Mouse (Mus musculus) limb, embryonic 15.5 days (tissue): Measurements from ENCODE around the gene 9930022D16Rik. TPM values are rescaled to one million over a fixed set of nuclear protein-coding genes. Genes with fewer than 3 reads are reported as not detected.

Source experiments
- ATAC-seq: fragments of 200-750 bp; cut with Nextera tagmentation; 2 replicates; pipeline ENCODE4 v1.8.0; 2017; ENCODE audit warnings: low read depth, moderate TSS enrichment; ENCODE audit not compliant: insufficient number of reproducible peaks, low FRiP score, low TSS enrichment
- H3K27ac ChIP-seq: fragments of 300-500 bp; sonication (generic); 2 replicates; pipeline ENCODE4 v1.5.1; 2015; ENCODE audit warnings: moderate library complexity, mild to moderate bottlenecking, inconsistent platforms
- H3K27me3 ChIP-seq: fragments of 300-500 bp; sonication (generic); 2 replicates; pipeline ENCODE4 v1.6.1; 2015; ENCODE audit warnings: inconsistent platforms
- H3K36me3 ChIP-seq: fragments of 300-500 bp; sonication (generic); 2 replicates; pipeline ENCODE4 v1.6.1; 2015; ENCODE audit warnings: inconsistent platforms
- H3K4me1 ChIP-seq: fragments of 300-500 bp; sonication (generic); 2 replicates; pipeline ENCODE4 v1.6.1; 2015; ENCODE audit warnings: inconsistent platforms
- H3K4me2 ChIP-seq: fragments of 300-500 bp; sonication (generic); 2 replicates; pipeline ENCODE4 v1.6.1; 2015; ENCODE audit warnings: mild to moderate bottlenecking, inconsistent platforms
- H3K4me3 ChIP-seq: fragments of 300-500 bp; sonication (generic); 2 replicates; pipeline ENCODE4 v1.5.1; 2015; ENCODE audit warnings: mild to moderate bottlenecking, inconsistent platforms
- H3K9ac ChIP-seq: fragments of 300-500 bp; sonication (generic); 2 replicates; pipeline ENCODE4 v1.6.1; 2015; ENCODE audit warnings: inconsistent platforms
- H3K9me3 ChIP-seq: fragments of 300-500 bp; sonication (generic); 2 replicates; pipeline ENCODE4 v1.6.1; 2016; ENCODE audit warnings: inconsistent platforms
- WGBS: fragments of 180-500 bp; shearing (Covaris S2); methylation state at CpG from one replicate; pipeline ENCODE4 v1.1.7; 2015; 5-methylcytosine and 5-hydroxymethylcytosine counted together
- microRNA-seq: library from miRNA; unstranded; fragments of <30 nt; microRNA quantifications from one replicate; pipeline ENCODE4, GENCODE M21; 2016
- polyA plus RNA-seq: library from polyadenylated mRNA; unstranded; fragments of >200 nt; fragmentation: Nextera tagmentation; extraction: Ambion mirVana; gene quantifications from 2 replicates; pipeline ENCODE4 v1.2.1, GENCODE M21; 2015

Gene 9930022D16Rik
- polyA plus RNA-seq, 1 experiment from 2014 or later: not detected

GRCm38 (mm10) chr11:109460586-109460985 is 46.9 kb downstream of the 9930022D16Rik start:
- Histone ChIP-seq H3K4me1 (no peaks in the 10 kb centered on the region), H3K9me3 (no peaks in the 10 kb centered on the region), H3K36me3 (no peaks in the 10 kb centered on the region), H3K27ac (no peak overlapping the region), H3K9ac (no peak overlapping the region), H3K27me3 (no peaks in the 10 kb centered on the region), H3K4me2 (no peak overlapping the region), H3K4me3 (no peak overlapping the region)
- no peak for ATAC-seq
- 79% methylated on average over 5 of the region's 5 CpGs for WGBS

DNA sequence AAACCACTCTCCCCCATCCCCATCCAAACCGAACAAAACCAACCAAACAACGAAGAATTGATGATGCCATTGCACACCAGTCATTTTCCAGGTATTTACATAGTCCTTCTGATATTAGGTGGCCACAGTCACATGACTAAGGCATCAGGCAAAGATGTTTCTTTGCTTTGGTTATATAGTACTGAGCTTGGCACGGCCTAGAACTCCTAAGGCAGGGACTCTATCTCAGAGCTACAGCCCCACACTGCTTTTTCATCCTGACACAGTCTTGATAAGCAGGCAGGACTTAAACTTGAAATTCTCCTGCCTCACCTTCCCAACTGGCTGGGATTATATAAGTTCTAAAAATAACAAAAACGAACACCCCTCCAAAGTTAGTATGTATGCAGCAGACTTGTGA is 51.4 kb downstream of the 9930022D16Rik start:
- no peaks in the 10 kb centered on the region for H3K27me3 ChIP-seq
- H3K9me3 ChIP-seq: no peaks in the 10 kb centered on the region
- H3K36me3 ChIP-seq: no peaks in the 10 kb centered on the region
- no peaks in the 10 kb centered on the region for H3K4me1 ChIP-seq
- no peak overlapping the region for H3K27ac ChIP-seq
- no peak for ATAC-seq
- H3K4me3 ChIP-seq: no peak overlapping the region
- WGBS: 90% methylated on average over 4 of the region's 4 CpGs
- no peak overlapping the region for H3K4me2 ChIP-seq
- H3K9ac ChIP-seq: no peak overlapping the region

DNA sequence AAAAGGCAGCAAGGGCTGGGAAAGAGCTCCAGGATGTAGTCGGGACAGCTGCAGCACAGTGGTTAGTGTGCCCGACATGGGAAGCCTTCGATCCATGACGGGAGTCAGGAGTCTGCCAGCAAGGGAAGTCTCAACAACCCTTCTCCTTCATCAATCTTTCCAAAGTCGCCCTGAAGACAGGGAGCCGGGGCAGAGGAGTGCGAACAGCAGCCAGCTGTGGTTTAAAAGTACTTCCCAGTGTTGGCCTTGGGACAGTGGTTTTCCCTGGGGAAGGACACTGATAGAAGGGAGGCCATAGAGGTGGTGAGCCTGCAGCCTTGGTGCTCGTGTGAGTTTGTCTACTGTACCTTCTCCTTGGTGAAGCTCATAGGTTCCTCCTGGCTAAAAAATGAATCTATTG is 53.3 kb downstream of the 9930022D16Rik start:
- Histone ChIP-seq H3K4me3 (no peak overlapping the region), H3K9ac (no peak overlapping the region), H3K27me3 (peaks cover 17% of the 10 kb centered on the region), H3K4me1 (peaks cover 6% of the 10 kb centered on the region; the same call in 1 of the 2 replicates), H3K27ac (no peak overlapping the region), H3K36me3 (no peaks in the 10 kb centered on the region), H3K4me2 (no peak overlapping the region), H3K9me3 (no peaks in the 10 kb centered on the region)
- WGBS: 66% methylated on average over 8 of the region's 8 CpGs
- ATAC-seq: no peak

- H3K4me2 ChIP-seq: no peak overlapping the region
- no peaks in the 10 kb centered on the region for H3K36me3 ChIP-seq
- ATAC-seq: no peak
- H3K9me3 ChIP-seq: no peaks in the 10 kb centered on the region
- peaks cover 20% of the 10 kb centered on the region for H3K27me3 ChIP-seq
- H3K4me3 ChIP-seq: no peak overlapping the region
- H3K9ac ChIP-seq: no peak overlapping the region
- H3K4me1 ChIP-seq: peaks cover 13% of the 10 kb centered on the region; the same call in 1 of the 2 replicates
- H3K27ac ChIP-seq: no peak overlapping the region
- WGBS: 84% methylated on average over 5 of the region's 5 CpGs
These were observed 54.4 kb downstream of the 9930022D16Rik start for GRCm38 (mm10) chr11:109468133-109468532.

Small RNAs within 50 kb of the gene (microRNA-seq; reads per million reads assigned to microRNA genes)
- gene Gm25540: not detected

Other genes starting within 250 kb of the 9930022D16Rik start
- gene Rgs9, start 115.8 kb upstream of the 9930022D16Rik start, polyA plus RNA-seq: 3.3 and 3.4 TPM in 2 replicates
- gene Gna13, start 51.1 kb upstream of the 9930022D16Rik start, polyA plus RNA-seq: 20.4 and 23.7 TPM in 2 replicates
- gene Amz2, start 12.0 kb downstream of the 9930022D16Rik start, polyA plus RNA-seq: 42.5 and 46.1 TPM in 2 replicates
- gene Arsg, start 59.5 kb downstream of the 9930022D16Rik start, polyA plus RNA-seq: 3.5 and 4.8 TPM in 2 replicates
- 6.6 and 7.0 TPM in 2 replicates for gene Slc16a6, start 59.7 kb downstream of the 9930022D16Rik start, polyA plus RNA-seq
- gene Wipi1, start 198.1 kb downstream of the 9930022D16Rik start, polyA plus RNA-seq: 64.6 and 67.4 TPM in 2 replicates
- 309 and 355 TPM in 2 replicates for gene Prkar1a, start 235.5 kb downstream of the 9930022D16Rik start, polyA plus RNA-seq